Mouse (Mus musculus): ENCODE measurements around the gene Dicer1. TPM values are rescaled to one million over a fixed set of nuclear protein-coding genes. Genes with fewer than 3 reads are reported as not detected.

The Dicer1 gene
- polyA plus RNA-seq, 1 experiment from 2014 or later, result 21.4 TPM

GRCm38 (mm10) chr12:104700266-104700665, 51.5 kb downstream of the Dicer1 start:
- H3K9me3 ChIP-seq (replicated peaks; ENCODE audit: control insufficient read depth, low read length), result no peaks in the 10 kb centered on the region
- no peaks in the 10 kb centered on the region for H3K27me3 ChIP-seq (replicated peaks; ENCODE audit: control insufficient read depth, insufficient read depth, low read length)
- no peak overlapping the region for H3K4me2 ChIP-seq (ENCODE audit: low read length)
- H3K4me3 ChIP-seq (ENCODE audit: low read depth, low read length), result no peak overlapping the region
- H3K9ac ChIP-seq (ENCODE audit: low read length), result no peak overlapping the region
- H3K27ac ChIP-seq (ENCODE audit: low read depth, low read length), result no peak overlapping the region
- peaks cover 86% of the 10 kb centered on the region for H3K36me3 ChIP-seq (ENCODE audit: control insufficient read depth, insufficient read depth, low read length)
- DNase-seq (ENCODE audit: low spot score) (no peak), ATAC-seq (no peak)
- H3K4me1 ChIP-seq (ENCODE audit: control insufficient read depth, insufficient read depth, low read length), result no peaks in the 10 kb centered on the region
- WGBS, result 72% methylated on average over 7 of the region's 7 CpGs

- Histone ChIP-seq H3K4me2 (ENCODE audit: low read length) (no peak overlapping the region), H3K27me3 (replicated peaks; ENCODE audit: control insufficient read depth, insufficient read depth, low read length) (no peaks in the 10 kb centered on the region), H3K4me3 (ENCODE audit: low read depth, low read length) (no peak overlapping the region), H3K9ac (ENCODE audit: low read length) (no peak overlapping the region), H3K4me1 (ENCODE audit: control insufficient read depth, insufficient read depth, low read length) (no peaks in the 10 kb centered on the region), H3K9me3 (replicated peaks; ENCODE audit: control insufficient read depth, low read length) (no peaks in the 10 kb centered on the region), H3K27ac (ENCODE audit: low read depth, low read length) (no peak overlapping the region), H3K36me3 (ENCODE audit: control insufficient read depth, insufficient read depth, low read length) (peaks cover 83% of the 10 kb centered on the region)
- ATAC-seq, result 0 out of 2 replicates have a peak, but pooled peaks have one; percentile 40
- 54% methylated on average over 8 of the region's 8 CpGs for WGBS
- DNase-seq (ENCODE audit: low spot score), result peak; percentile 69
Observed at GRCm38 (mm10) chr12:104699753-104700152, 52.0 kb downstream of the Dicer1 start.

- DNase-seq (ENCODE audit: low spot score) (no peak), ATAC-seq (no peak)
- H3K4me1 ChIP-seq (ENCODE audit: control insufficient read depth, insufficient read depth, low read length), result no peaks in the 10 kb centered on the region
- no peak overlapping the region for H3K9ac ChIP-seq (ENCODE audit: low read length)
- H3K9me3 ChIP-seq (replicated peaks; ENCODE audit: control insufficient read depth, low read length), result no peaks in the 10 kb centered on the region
- 95% methylated on average over 2 of the region's 2 CpGs for whole genome bisulfite sequencing
- H3K27me3 ChIP-seq (replicated peaks; ENCODE audit: control insufficient read depth, insufficient read depth, low read length), result no peaks in the 10 kb centered on the region
- H3K4me3 ChIP-seq (ENCODE audit: low read depth, low read length), result no peak overlapping the region
- peaks cover 78% of the 10 kb centered on the region for H3K36me3 ChIP-seq (ENCODE audit: control insufficient read depth, insufficient read depth, low read length)
- H3K27ac ChIP-seq (ENCODE audit: low read depth, low read length), result no peak overlapping the region
- no peak overlapping the region for H3K4me2 ChIP-seq (ENCODE audit: low read length)
Observed at GRCm38 (mm10) chr12:104695514-104695913, 56.2 kb downstream of the Dicer1 start.

- Histone ChIP-seq H3K36me3 (ENCODE audit: control insufficient read depth, insufficient read depth, low read length) (peaks cover 76% of the 10 kb centered on the region), H3K9me3 (replicated peaks; ENCODE audit: control insufficient read depth, low read length) (no peaks in the 10 kb centered on the region), H3K4me1 (ENCODE audit: control insufficient read depth, insufficient read depth, low read length) (no peaks in the 10 kb centered on the region), H3K9ac (ENCODE audit: low read length) (no peak overlapping the region), H3K27ac (ENCODE audit: low read depth, low read length) (no peak overlapping the region; the same call in 1 of the 2 replicates), H3K4me3 (ENCODE audit: low read depth, low read length) (no peak overlapping the region), H3K4me2 (ENCODE audit: low read length) (no peak overlapping the region), H3K27me3 (replicated peaks; ENCODE audit: control insufficient read depth, insufficient read depth, low read length) (no peaks in the 10 kb centered on the region)
- WGBS, result 56% methylated on average over 12 of the region's 12 CpGs
- ATAC-seq, result peak; percentile 47; the same call in 1 of the 2 replicates
- DNase-seq (ENCODE audit: low spot score), result peak; percentile 24
Observed at GRCm38 (mm10) chr12:104692864-104693263, 58.9 kb downstream of the Dicer1 start.

- Histone ChIP-seq H3K27ac (ENCODE audit: low read depth, low read length) (no peak overlapping the region), H3K4me1 (ENCODE audit: control insufficient read depth, insufficient read depth, low read length) (no peaks in the 10 kb centered on the region), H3K4me2 (ENCODE audit: low read length) (no peak overlapping the region), H3K9ac (ENCODE audit: low read length) (no peak overlapping the region), H3K36me3 (ENCODE audit: control insufficient read depth, insufficient read depth, low read length) (peaks cover 68% of the 10 kb centered on the region), H3K9me3 (replicated peaks; ENCODE audit: control insufficient read depth, low read length) (no peaks in the 10 kb centered on the region), H3K27me3 (replicated peaks; ENCODE audit: control insufficient read depth, insufficient read depth, low read length) (no peaks in the 10 kb centered on the region), H3K4me3 (ENCODE audit: low read depth, low read length) (no peak overlapping the region)
- DNase-seq (ENCODE audit: low spot score) (no peak), ATAC-seq (no peak)
- WGBS, result 86% methylated on average over 7 of the region's 7 CpGs
Observed at GRCm38 (mm10) chr12:104690412-104690811, 61.3 kb downstream of the Dicer1 start.

- no peak overlapping the region for H3K9ac ChIP-seq (ENCODE audit: low read length)
- peaks cover 59% of the 10 kb centered on the region for H3K36me3 ChIP-seq (ENCODE audit: control insufficient read depth, insufficient read depth, low read length)
- no peak overlapping the region for H3K4me2 ChIP-seq (ENCODE audit: low read length)
- no peak overlapping the region for H3K27ac ChIP-seq (ENCODE audit: low read depth, low read length)
- WGBS, result 88% methylated on average over 11 of the region's 11 CpGs
- no peak overlapping the region for H3K4me3 ChIP-seq (ENCODE audit: low read depth, low read length)
- no peaks in the 10 kb centered on the region for H3K27me3 ChIP-seq (replicated peaks; ENCODE audit: control insufficient read depth, insufficient read depth, low read length)
- H3K4me1 ChIP-seq (ENCODE audit: control insufficient read depth, insufficient read depth, low read length), result no peaks in the 10 kb centered on the region
- no peak for ATAC-seq
- H3K9me3 ChIP-seq (replicated peaks; ENCODE audit: control insufficient read depth, low read length), result no peaks in the 10 kb centered on the region
- no peak for DNase-seq (ENCODE audit: low spot score)
Observed at GRCm38 (mm10) chr12:104688870-104689269, 62.9 kb downstream of the Dicer1 start.

- DNase-seq (ENCODE audit: low spot score) (no peak), ATAC-seq (no peak)
- H3K36me3 ChIP-seq (ENCODE audit: control insufficient read depth, insufficient read depth, low read length), result peaks cover 22% of the 10 kb centered on the region
- H3K4me2 ChIP-seq (ENCODE audit: low read length), result no peak overlapping the region
- H3K4me3 ChIP-seq (ENCODE audit: low read depth, low read length), result no peak overlapping the region
- peaks cover 2% of the 10 kb centered on the region; the same call in 1 of the 2 replicates for H3K4me1 ChIP-seq (ENCODE audit: control insufficient read depth, insufficient read depth, low read length)
- 84% methylated on average over 8 of the region's 8 CpGs for WGBS
- H3K27ac ChIP-seq (ENCODE audit: low read depth, low read length), result no peak overlapping the region
- no peaks in the 10 kb centered on the region for H3K27me3 ChIP-seq (replicated peaks; ENCODE audit: control insufficient read depth, insufficient read depth, low read length)
- no peak overlapping the region for H3K9ac ChIP-seq (ENCODE audit: low read length)
- H3K9me3 ChIP-seq (replicated peaks; ENCODE audit: control insufficient read depth, low read length), result no peaks in the 10 kb centered on the region; the same call in 1 of the 2 replicates
Observed at GRCm38 (mm10) chr12:104684411-104684931, 67.3 kb downstream of the Dicer1 start.

- Histone ChIP-seq H3K4me2 (ENCODE audit: low read length) (no peak overlapping the region), H3K4me3 (ENCODE audit: low read depth, low read length) (no peak overlapping the region), H3K36me3 (ENCODE audit: control insufficient read depth, insufficient read depth, low read length) (no peaks in the 10 kb centered on the region), H3K4me1 (ENCODE audit: control insufficient read depth, insufficient read depth, low read length) (peaks cover 8% of the 10 kb centered on the region; the same call in 1 of the 2 replicates), H3K27ac (ENCODE audit: low read depth, low read length) (no peak overlapping the region), H3K9ac (ENCODE audit: low read length) (no peak overlapping the region), H3K27me3 (replicated peaks; ENCODE audit: control insufficient read depth, insufficient read depth, low read length) (no peaks in the 10 kb centered on the region), H3K9me3 (replicated peaks; ENCODE audit: control insufficient read depth, low read length) (no peaks in the 10 kb centered on the region; the same call in 1 of the 2 replicates)
- ATAC-seq, result no peak
- DNase-seq (ENCODE audit: low spot score), result no peak
- 71% methylated on average over 8 of the region's 8 CpGs for WGBS
Observed at GRCm38 (mm10) chr12:104679819-104680132, 72.0 kb downstream of the Dicer1 start.

GRCm38 (mm10) chr12:104679121-104679818, 72.5 kb downstream of the Dicer1 start:
- DNase-seq (ENCODE audit: low spot score) (peak; percentile 52), ATAC-seq (peak; percentile 45; the same call in 1 of the 2 replicates)
- H3K9me3 ChIP-seq (replicated peaks; ENCODE audit: control insufficient read depth, low read length), result no peaks in the 10 kb centered on the region; the same call in 1 of the 2 replicates
- 14% methylated on average over 26 of the region's 26 CpGs for WGBS
- H3K9ac ChIP-seq (ENCODE audit: low read length), result peak overlapping the region; percentile 3; the same call in 1 of the 2 replicates
- H3K4me1 ChIP-seq (ENCODE audit: control insufficient read depth, insufficient read depth, low read length), result peaks cover 8% of the 10 kb centered on the region; the same call in 1 of the 2 replicates
- no peaks in the 10 kb centered on the region for H3K36me3 ChIP-seq (ENCODE audit: control insufficient read depth, insufficient read depth, low read length)
- no peak overlapping the region for H3K27ac ChIP-seq (ENCODE audit: low read depth, low read length)
- peak overlapping the region; percentile 32 for H3K4me2 ChIP-seq (ENCODE audit: low read length)
- H3K4me3 ChIP-seq (ENCODE audit: low read depth, low read length), result no peak overlapping the region
- no peaks in the 10 kb centered on the region for H3K27me3 ChIP-seq (replicated peaks; ENCODE audit: control insufficient read depth, insufficient read depth, low read length)

Data from forebrain, embryonic 14.5 days (tissue).